Mouse (Mus musculus) spleen, adult 2 months (tissue): ENCODE results near the gene P3h2.

ENCODE experiments used
- CTCF ChIP-seq: fragments of 200-500 bp; IDR thresholded peaks from 2 replicates; pipeline ENCODE4 v1.5.1; 2011; ENCODE audit warnings: mild to moderate bottlenecking, inconsistent platforms; ENCODE audit not compliant: insufficient read depth, insufficient read length, insufficient replicate concordance; ENCODE audit errors: extremely low read depth
- POLR2A ChIP-seq: fragments of 200-500 bp; IDR thresholded peaks from 2 replicates; pipeline ENCODE4 v1.6.1; 2011; ENCODE audit warnings: low read depth, low read length, inconsistent platforms

- TF ChIP-seq POLR2A, result no peak
- no peak for TF ChIP-seq CTCF
Observed at GRCm38 (mm10) chr16:26078923-26079351, 26.6 kb downstream of the P3h2 start.
